Mouse (Mus musculus) urinary bladder, postnatal 4 days (tissue): Measurements from ENCODE around the gene Homer3.

ENCODE experiments used
- DNase-seq, 2 experiments: peaks; one replicate each; pipeline ENCODE4 v3.0.0; 2021 to 2022; ENCODE audit warnings: low spot score in 2 of 2

The Homer3 gene

DNA sequence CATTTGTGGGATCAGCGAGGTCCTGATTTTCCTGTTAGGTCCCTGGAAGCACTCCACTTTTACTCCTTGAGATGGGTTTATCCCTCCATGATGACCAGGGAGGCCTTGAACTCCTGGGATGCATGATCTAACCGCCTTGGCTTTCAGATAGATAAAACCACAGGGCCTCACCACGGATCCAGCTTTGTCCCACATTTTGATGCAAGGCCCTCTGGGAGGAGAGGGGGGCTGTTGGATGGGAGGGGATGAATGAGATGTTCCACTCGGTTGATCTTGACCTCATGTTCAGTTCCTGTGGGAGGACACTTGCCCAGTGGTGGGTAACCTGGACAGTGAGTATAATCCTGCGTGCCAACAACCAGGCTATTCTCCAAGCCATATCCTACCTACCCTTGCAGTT, 1.8 kb downstream of the Homer3 start:
- no peak for DNase-seq

DNA sequence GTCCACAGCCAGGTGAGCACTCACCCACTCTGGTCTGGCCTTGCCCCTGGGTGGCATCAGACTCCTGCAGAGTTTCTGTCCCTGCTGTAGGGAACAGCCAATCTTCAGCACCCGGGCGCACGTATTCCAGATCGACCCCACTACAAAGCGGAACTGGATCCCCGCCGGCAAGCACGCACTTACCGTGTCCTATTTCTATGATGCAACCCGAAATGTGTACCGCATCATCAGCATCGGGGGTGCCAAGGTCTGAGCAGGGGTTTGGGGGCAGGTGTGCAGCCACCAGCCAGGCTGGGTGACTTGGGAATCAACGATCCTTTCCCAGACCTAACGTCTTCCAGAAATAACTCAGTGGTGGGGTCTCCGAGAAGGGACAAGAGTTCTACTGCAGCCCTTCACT, 2.7 kb downstream of the Homer3 start:
- no peak for DNase-seq

DNA sequence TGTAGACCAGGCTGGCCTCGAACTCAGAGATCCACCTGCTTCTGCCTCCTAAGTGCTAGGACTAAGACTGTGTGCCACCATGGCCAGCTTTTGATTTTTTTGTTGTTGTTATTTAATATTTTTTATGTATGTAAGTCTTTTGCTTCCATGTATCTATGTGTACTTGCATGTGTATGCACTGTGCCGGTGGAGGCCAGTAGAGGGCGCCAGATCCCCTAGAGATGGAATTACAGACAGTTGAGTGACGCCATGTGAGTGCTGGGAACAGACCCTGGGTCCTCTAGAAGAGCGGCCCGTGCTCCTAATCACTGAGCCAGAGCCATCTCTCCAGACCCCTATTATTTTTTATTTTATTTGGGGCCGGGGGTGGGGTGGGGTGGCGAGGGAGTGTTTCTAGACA, 4.1 kb downstream of the Homer3 start:
- DNase-seq = no peak

DNA sequence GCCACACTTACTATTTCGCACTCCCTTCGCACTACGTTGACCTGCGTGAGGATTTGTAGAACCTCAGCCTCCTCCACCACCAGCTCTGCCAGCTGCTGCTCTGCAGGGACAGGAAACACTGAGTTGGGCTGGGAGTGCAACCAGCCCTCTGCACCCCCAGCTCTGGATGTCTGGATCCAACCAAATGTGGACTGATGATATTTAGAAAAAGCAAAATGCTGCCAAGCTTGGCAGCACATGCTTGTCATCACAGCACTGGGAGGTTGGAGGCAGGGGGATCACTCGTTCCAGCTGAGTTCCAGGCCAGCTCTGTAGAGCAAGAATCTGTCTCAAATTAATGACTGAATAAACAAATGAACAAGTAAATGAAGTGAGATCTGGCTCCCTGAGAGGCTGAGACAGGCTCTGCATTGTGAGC, 11.4 kb downstream of the Homer3 start:
- DNase-seq = no peak

DNA sequence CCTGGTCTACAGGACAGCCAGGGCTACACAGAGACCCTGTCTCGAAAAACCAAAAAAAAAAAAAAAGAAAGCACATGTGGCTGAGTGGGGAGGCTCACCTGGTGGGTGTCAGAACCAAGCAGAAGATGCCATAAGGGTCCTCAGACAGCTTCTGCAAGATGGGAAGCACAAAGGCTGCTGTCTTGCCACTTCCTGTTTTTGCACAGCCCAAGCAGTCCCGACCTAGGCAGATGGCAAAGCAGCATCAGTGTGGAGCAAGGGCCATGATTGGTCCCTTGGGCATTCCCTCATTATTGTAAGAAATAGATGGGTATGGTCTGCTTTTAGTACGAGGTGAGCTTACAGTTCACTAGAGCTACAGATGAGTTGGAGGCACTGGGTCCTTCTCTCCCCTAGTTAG, 18.3 kb downstream of the Homer3 start:
- DNase-seq = no peak

DNA sequence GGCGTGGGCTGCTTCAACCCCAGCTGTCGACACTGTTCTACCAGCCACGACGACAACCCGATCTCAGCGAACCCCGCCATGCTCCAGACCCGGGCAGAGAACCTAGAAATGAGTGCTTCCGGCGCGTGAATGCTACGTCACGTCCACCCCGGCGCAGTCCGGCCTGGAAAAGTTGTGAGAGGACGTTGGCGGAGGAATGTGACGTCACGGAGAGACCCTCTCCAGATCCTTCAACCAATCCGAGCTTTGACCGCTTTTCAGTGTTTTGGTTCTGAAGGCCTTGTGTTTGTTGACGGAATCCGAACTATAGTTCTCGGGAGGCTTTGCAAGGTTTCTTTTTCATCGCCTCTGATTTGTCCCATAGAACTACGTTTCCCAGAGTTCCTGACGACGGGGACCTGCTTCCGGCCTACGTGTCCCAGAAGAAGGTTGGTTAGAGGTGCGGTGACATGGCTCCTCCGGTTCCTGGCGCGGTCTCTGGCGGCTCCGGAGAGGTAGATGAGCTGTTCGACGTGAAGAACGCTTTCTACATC, 19.8 kb downstream of the Homer3 start, which contains the start of the genes Ddx49 and Cope:
Gene Ddx49, minus strand, starts transcription at position 132 of the 533 bp plus-strand sequence.
Gene Cope, plus strand, starts transcription at position 161 of the 533 bp plus-strand sequence.
- peak; percentile 87 to 92 for DNase-seq

DNA sequence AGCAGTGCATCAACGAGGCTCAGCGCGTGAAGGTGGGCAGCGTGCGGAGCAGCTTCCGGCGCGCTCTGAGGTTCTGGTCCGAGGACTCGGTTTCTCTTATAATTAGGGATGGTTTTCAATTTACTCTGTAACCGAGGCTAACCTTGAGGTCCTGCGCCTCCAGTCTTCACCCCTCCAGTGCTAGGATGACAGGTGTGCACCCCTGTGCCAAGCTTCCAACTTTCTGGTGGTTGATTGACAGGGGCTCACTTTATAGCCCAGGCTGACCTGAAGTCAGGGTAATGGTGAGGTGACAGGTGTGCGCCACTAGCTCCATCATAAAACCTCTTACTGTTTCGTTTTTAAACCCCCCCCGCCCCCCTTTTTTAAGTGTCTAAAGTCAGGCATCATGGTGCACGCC, 20.3 kb downstream of the Homer3 start:
- DNase-seq = no peak

DNA sequence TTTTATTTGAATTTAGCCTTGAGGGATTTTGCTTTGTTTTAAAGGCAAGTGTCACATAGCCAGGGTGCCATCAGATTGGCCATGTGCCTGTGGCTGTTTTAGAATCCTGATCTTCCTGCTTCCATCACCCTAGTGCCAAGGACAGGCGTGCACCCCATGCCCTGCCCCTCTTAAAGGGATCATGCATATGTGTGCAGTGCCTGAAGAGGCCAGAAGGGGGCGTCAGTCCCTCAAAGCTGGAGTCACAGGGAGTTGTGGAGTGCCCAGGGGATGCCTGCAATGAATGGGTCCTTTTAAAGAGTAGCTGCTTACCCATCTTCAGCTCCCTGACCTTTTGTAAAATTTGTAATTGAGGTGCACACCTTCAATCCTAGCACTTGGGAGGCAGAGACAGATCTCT, 26.7 kb downstream of the Homer3 start:
- DNase-seq = no peak

DNA sequence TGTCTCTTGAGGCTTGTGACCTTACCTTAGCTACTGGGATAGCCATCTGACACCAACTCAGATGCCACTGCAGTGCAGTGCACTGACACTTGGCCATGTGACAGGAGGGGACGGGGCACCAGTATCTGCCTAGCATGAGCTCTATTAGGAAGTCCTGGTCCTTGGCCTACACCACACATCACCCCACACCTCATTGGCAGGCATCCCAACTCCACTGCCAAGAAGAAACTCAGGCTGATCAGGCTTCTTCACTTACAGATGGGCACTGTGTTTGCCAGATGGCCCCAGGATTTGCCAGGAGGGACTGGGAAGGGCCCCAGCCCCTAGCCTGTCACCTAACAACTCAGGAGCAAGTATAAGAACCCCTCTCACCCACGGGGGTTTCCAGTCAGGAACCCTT, 30.8 kb downstream of the Homer3 start:
- no peak for DNase-seq

DNA sequence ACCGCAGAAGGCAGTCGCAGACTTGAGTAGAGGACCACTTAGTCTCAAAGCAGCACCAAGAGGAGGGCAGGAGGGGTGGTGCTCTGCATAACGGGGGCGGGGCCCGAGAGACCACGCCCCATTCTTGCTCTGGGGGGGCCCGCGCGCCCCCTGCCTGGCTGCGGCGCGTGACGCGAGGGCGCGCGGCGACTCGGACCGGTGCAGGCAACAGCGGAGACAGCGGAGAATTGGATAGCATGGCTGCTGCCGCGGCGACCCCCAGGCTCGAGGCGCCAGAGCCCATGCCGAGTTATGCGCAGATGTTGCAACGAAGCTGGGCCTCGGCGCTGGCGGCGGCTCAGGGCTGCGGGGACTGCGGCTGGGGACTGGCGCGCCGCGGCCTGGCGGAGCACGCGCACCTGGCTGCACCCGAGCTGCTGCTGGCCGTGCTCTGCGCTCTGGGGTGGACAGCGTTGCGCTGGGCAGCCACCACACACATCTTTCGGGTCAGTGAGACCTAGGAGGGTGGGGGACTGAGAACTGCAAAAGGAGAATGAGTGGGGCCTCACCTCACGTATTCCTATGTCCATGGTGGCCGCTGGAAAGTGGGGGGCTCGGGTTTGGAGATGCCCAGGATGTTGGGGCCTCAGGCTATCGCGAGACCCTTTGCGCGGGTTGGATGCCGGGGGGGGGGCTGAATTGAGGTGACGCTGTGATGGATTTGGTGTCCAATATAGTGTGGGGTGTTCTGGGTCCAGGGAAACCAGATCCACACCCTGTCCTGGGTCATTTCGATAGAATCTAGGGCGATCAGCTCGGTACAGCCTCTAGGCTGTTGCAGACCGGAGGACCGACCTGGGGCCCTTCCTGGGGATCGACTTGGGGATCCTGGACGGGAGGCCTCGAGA, 33.2 kb downstream of the Homer3 start, which contains the start of gene Cers1:
Gene Cers1, plus strand, starts transcription at position 152 of the 887 bp plus-strand sequence.
- DNase-seq = peak in 1 of 2 experiments; percentile 62

DNA sequence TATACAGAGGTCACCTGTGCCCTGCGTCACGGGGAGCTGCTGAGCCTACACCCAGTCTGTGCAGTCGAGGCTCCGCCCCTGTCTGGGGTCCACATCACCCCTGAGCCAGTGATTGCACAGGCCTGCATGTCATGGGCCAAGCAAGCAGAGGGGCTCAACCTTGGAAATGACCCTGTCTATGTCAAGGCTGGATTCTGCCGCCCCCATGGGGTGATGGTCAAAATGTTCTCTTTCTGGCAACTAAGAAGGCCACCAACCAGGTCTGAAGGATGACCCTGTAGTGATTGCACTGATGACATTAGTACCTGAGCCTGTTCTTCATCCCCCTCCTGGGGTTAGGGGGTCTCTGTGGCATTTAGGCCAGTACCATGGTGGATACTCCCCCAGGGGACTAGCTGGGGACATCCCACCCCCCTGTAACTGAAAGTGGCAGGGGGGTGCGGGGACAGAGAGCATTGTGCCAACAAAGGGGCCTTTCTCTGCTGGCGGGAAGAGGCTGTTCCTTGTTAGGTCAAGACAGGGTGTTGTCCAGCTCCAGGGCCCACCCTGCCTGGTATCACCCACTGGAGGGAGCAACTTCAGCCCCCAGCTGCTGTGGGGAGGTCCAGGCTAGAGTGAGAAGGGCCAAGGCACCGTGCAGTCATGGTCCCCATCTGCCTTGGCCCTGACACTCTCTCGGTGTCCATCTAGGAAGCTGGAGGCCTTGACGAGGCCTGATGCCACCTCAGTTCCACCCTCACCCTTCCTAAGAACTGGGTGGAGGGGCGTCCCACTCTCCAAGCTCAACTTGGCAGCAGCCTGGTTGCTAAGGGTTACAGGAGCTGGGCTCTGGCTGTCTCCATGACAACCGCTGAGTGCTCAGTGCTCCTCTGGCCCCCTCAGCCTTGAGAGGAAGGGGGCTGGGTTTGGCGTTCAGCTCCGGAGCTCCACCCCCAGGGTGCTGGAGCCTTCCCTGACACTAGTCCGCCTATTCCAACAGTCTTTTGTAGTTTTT, 34.2 kb downstream of the Homer3 start:
- DNase-seq = peak in 1 of 2 experiments; percentile 70

DNA sequence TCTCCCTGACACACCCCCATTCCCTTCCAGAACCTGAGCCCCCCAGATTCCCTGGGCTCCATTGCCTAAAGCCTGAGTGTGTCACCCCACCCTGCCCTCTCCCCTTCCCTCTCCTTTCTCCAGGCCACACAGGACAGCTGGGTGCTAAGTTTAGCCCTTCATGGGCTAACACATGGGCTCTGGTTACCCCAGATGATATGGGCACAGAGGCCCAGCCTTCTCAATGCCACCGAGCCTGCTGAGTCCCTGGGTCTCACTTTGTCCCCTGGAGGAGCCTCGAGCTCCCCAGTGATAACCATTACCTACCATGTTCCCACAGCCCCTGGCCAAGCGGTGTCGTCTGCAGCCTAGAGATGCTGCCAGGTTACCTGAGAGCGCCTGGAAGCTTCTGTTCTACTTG, 35.2 kb downstream of the Homer3 start:
- DNase-seq = no peak

DNA sequence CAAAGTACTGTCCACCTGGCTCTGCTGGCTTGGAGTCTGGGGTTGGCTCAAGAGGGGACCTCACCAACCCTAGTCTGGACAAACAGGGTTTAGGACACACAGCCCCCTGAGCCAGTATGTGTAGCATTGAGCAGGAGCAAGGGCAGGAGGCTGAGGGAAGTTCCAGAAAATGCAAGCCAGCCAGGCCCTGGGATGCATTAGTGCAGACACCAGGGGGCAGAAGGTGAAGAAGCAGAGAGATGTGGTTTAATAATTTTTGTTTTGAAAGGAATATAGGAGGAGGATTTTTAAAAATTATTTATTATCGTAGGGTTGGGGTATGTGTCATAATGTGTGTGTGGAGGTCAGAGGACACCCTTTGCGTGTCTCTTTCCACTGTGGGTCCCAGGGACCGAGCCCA, 41.1 kb downstream of the Homer3 start:
- no peak for DNase-seq

DNA sequence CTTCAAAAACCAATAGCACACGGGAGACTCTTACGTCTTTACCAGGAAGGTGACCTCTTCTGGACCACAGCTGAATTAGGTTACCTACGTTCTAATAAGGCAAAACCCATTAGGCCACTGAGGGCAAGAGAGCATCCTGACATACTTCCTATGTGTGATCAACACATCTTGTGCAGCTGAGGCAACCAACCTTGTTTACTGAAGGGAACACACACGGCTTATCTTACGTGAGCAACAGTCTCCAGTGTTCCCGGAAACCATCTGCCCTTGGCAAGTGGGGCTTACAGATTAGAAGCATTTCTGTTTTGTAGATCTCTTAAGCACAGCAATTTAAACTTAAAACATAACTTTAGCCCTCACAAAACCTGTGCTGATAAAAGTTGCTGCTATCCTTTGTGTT, 44.9 kb downstream of the Homer3 start:
- DNase-seq = no peak

DNA sequence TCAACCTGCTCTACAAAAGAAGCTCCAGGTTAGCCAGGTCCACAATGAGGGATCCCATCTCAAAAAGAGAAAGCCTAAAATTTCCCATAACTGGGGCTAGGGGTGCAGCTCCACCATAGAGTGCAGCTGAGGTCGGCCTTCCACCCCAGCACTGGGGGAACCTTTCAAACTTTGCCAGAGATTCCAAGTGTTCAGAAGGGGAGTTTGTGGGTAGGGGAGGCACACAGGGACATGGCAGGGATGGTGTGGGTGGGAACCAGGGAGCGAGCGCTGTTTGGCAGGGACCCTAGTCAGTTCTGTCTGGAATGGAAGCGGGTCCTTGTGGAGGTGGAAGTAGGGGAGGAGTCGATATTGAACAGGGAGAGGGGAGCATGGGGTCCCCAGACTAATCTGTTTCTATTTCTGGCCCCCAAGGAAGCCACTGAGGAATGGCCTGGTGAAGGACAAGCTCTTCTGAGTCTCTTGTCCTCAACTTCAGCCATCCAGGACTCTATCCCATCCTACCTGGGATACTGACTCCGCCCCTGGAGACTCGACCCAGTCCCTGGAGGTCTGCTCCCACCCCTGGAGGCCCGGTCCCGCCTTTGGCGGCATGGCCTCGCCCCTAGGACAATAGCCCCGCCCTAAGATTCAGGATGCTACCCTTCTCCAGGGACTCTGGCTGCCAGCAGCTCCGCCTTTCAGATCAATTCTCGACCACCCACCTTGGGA, 46.7 kb downstream of the Homer3 start, which contains the start of gene Gdf1:
Gene Gdf1, plus strand, starts transcription at position 694 of the 711 bp plus-strand sequence.
- DNase-seq = no peak

DNA sequence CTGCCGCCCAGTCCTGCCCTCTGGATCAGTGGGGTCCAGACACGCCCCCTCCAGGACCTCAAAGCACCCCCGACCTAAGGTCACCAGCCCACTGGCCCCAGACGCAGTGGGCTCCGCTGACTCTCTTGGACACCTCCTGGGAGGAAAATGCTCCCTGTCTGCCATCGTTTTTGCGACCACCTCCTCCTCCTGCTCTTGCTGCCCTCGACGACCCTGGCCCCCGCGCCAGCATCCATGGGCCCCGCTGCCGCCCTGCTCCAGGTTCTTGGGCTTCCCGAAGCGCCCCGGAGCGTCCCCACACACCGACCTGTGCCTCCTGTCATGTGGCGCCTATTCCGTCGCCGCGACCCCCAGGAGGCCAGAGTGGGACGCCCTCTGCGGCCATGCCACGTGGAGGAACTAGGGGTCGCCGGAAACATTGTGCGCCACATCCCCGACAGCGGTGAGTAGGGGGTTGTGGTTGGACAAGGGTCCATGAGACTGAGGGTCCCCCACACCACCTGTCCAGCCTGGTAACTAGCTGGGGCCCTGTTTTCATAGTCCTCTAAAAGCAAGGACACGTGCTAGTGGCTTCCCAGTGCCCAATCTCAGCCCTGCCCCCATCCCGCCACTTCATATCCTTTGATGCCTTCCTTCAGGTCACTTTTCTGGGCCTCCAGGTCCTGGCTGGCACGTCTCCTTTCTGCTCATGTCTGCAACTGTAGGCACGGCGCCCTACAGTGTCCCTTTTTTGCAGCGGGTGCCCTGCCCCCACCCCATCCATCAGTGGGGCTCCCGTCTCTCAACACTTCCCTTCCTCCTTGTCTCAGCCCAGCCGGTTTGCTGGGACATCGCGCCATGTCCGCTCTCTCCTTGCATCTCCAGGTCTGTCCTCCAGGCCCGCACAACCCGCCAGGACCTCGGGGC, 47.5 kb downstream of the Homer3 start:
- DNase-seq = no peak

DNA sequence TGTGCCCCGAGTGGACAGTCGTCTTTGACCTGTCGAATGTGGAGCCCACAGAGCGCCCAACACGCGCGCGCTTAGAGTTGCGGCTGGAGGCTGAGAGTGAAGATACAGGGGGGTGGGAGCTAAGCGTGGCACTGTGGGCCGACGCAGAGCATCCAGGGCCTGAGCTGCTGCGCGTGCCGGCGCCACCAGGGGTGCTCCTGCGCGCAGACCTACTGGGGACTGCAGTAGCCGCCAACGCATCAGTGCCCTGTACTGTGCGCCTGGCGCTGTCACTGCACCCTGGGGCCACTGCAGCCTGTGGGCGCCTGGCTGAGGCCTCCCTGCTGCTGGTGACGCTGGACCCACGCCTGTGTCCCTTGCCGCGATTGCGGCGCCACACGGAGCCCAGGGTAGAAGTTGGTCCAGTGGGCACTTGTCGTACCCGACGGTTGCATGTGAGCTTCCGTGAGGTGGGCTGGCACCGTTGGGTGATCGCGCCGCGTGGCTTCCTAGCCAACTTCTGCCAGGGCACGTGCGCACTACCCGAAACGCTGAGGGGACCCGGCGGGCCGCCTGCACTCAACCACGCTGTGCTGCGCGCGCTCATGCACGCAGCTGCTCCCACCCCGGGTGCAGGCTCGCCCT, 48.2 kb downstream of the Homer3 start:
- DNase-seq = no peak

DNA sequence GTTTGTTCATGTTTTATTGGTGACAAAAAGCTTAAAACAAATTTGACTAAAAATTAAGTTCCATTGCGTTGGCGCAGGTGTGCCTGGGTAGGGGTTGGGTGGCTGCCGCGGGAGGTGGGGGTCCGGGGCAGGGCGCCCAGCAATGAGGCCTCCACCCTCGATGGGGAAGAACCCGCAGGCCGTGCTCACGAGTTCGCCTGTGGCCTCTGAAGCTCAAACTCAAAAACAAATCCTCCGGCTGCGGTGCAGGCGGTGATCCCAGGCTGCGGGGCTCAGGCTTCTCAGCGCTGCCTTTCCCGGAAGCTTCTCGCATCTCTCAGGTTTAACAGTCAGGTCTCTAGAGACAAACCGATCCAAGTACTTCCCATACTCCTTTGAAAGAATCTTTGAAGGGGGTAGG, 48.9 kb downstream of the Homer3 start:
- no peak for DNase-seq

DNA sequence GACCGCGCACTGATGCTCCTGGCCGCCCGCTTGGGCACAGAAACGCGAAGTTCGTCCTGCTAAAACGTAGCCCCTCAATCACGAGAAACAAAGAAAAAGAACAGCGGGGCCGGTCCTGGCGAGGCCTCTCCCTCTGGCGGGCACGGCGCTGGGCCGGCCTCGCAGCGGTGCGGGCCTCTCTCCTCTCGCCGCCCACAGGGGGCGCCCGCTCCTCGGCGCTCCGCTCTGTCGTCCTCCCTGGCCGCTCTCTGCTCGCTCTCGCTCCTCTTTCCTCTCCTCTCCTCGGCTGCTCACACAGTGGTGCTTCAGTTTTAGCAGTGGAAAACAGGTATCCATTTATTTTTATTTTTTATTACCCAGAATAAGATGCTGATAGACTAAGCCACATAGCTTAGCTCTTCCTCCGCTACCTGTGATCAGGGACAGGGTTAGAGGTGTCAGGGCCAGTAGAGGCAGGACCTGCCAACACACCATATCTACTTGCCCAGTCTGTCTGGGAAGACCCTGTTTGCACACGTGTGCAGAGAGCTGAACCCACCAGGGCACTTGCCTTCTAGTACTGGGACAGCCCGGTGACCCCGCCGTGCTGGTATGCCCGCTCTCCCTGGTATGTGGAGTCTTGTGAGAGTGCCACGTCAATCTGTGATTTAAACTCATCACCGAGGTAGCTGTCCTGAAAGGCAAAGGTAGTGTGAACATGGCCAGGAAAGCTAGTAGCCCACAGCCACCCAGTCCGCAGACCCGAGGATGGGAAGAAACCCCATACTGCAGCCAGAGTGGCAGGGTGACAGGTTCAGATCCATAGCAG, 49.6 kb downstream of the Homer3 start:
- DNase-seq = peak; percentile 71 to 78
